Mouse (Mus musculus) telencephalon, adult 2 months (tissue): ENCODE measurements around the gene Efna3.

Experiments used
- DNase-seq: peaks from one replicate; pipeline ENCODE4 v3.0.0-alpha.2; 2011; ENCODE audit warnings: low read depth, low spot score

The Efna3 gene

GRCm38 (mm10) chr3:89284261-89284660 is 38.5 kb downstream of the Efna3 start:
- DNase-seq: no peak

- no peak for DNase-seq
Observed at GRCm38 (mm10) chr3:89282291-89282643, 40.5 kb downstream of the Efna3 start.

- DNase-seq: no peak
Observed at GRCm38 (mm10) chr3:89281579-89282290, 41.0 kb downstream of the Efna3 start.

GRCm38 (mm10) chr3:89280606-89281511 is 41.9 kb downstream of the Efna3 start, which contains the start of gene Efna1:
Efna1 (minus strand) TSS chr3:89281142.
- DNase-seq: no peak

GRCm38 (mm10) chr3:89280050-89280605 is 42.6 kb downstream of the Efna3 start:
- DNase-seq: no peak

GRCm38 (mm10) chr3:89279153-89279890 is 43.4 kb downstream of the Efna3 start:
- DNase-seq: no peak

GRCm38 (mm10) chr3:89278643-89279042 is 44.1 kb downstream of the Efna3 start:
- DNase-seq: no peak

- no peak for DNase-seq
Observed at GRCm38 (mm10) chr3:89278107-89278506, 44.7 kb downstream of the Efna3 start.

GRCm38 (mm10) chr3:89277281-89278021 is 45.3 kb downstream of the Efna3 start:
- DNase-seq: no peak

- DNase-seq: no peak
Observed at GRCm38 (mm10) chr3:89276061-89276460, 46.7 kb downstream of the Efna3 start.

GRCm38 (mm10) chr3:89271760-89272159 is 51.0 kb downstream of the Efna3 start:
- no peak for DNase-seq

- no peak for DNase-seq
Observed at GRCm38 (mm10) chr3:89270891-89271290, 51.9 kb downstream of the Efna3 start.

- no peak for DNase-seq
Observed at GRCm38 (mm10) chr3:89270051-89270755, 52.6 kb downstream of the Efna3 start, which contains the start of gene Slc50a1. Slc50a1 (minus strand) TSS chr3:89270570.

- DNase-seq: no peak
Observed at GRCm38 (mm10) chr3:89268916-89269315, 53.8 kb downstream of the Efna3 start.

- peak; percentile 85 for DNase-seq
Observed at GRCm38 (mm10) chr3:89266439-89266893, 56.3 kb downstream of the Efna3 start.
